Mouse (Mus musculus) 3134 (cell line): ENCODE results near the gene Foxl1.

Source experiments
- DNase-seq: peaks from one replicate; pipeline ENCODE4 v3.0.0-alpha.2; 2011; ENCODE audit warnings: low spot score; ENCODE audit not compliant: insufficient read length; ENCODE audit errors: extremely low read depth

The Foxl1 gene

DNA sequence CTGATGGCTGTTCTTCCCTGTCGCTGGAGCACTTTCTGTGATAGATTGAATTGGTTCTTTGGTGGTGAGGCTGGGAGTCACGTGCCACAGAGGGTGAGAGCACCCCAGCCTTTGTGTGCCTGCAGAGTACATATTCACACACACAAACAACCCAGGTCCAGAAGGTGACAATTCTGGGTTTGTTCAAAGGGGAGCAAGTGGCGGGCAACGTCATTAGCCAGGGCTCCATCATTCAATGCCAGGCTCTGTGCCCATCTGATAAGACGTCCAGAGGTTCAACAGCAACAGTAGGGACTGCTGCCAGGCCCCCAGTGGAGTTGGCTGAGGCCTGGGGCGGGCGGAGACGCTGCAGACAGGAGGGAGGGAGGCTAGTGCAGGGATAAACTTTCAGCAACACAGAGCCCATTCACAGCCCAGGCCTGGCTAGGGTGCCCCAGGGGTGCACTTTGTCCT is 36.3 kb downstream of the Foxl1 start:
- peak; percentile 69 for DNase-seq

DNA sequence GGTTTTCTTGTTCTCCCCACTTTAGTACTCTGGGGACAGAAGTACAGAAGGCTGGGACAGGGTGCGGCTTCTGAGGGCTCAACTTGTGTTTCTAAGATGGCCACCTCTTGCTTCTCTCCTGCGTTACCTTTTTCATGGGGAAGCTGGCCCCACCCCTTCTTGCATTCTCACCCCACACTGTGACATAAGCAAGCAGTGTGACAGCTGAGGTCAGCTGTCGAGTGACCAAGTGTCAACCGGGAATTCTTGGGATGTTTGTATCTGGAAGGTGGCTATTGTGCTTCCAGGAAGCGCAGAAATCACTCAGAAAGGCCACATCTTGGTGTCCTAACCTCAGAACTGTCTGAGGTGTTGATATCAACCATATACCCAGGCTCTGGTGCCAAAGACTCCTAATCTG is 40.3 kb downstream of the Foxl1 start:
- DNase-seq = no peak

GRCm38 (mm10) chr8:121170116-121170515 is 42.4 kb downstream of the Foxl1 start:
- DNase-seq = no peak

DNA sequence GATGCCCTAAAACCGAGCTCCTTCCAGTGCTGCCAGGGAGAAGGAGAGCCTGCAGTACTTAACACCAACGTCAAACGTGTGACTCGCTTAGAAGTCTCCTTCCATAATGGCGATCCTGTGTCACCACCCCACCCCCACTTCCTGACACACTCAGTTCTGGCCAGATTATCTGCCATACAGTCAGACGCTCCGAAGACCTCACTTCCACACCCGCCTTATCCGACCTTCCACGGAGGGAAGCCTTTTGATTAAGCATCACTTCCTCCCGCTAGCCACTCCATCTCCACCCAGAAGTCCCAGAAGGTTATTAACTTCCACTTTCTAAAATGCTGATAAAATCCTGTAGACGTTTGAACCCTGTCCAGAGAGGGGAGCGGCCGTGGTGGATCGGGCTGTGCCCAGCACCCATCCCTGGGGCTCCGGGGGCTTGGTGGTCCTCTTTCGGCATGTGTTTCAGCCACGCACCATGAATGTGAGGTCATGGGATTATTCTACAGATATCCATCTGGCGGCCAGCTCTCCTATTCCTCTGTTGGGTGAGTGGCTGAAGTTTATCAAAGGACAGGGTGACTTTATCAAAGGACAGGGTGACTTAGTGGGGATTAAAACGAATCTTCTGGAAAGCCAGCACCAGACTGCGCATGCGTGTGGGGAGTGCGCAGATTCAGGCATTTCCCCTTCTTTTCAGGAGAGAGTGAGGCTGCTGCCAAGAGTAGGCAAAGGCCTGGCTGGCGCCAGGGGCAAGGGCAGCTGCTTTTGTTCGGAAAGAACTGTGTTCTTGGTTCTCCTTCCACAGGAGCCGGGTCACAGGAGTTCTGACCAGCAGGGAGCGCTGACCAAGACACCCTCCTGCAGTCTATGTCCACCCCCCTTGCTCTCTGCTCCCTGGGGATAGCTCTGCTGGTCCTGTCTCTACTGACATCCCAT is 43.1 kb downstream of the Foxl1 start:
- no peak for DNase-seq

DNA sequence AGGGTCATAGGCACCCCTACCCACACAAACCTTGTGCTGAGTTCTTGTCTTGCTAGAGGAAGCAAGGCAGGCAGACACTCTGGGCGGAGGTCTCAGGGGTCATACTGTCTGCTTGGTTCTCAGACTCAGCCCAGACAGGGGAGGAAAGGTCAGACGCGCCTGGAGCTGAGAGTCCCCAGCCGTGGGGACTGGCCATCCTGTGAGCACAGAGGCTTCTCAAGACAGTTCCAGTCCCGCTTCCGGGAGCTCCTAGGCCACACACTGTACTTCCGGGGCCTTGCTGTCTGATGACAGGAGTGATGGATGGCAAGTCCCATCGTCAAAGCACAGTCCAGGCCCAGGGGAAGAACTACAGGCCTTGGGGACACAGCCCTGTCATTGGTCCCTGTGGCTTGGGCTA is 44.8 kb downstream of the Foxl1 start:
- DNase-seq = no peak

DNA sequence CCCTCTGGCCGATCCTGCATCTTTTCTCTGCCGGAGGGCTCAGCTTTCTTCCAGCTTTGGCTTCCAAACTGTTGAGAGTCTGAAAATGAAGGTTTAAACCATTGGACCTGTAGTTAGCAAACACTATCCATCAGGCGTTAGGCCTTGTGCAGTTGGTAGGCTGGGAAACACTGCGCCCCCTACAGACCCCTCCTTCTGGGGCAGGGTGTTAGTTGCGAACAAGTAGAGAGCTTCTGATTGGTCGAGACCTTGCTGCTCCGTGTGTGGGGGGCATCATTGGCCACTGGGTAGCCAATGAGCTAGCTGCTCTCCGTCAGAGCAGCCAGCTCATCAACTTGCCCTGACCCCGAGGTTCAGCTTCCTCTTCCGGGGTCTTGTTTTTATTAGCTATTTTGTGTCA is 46.4 kb downstream of the Foxl1 start:
- DNase-seq = no peak

DNA sequence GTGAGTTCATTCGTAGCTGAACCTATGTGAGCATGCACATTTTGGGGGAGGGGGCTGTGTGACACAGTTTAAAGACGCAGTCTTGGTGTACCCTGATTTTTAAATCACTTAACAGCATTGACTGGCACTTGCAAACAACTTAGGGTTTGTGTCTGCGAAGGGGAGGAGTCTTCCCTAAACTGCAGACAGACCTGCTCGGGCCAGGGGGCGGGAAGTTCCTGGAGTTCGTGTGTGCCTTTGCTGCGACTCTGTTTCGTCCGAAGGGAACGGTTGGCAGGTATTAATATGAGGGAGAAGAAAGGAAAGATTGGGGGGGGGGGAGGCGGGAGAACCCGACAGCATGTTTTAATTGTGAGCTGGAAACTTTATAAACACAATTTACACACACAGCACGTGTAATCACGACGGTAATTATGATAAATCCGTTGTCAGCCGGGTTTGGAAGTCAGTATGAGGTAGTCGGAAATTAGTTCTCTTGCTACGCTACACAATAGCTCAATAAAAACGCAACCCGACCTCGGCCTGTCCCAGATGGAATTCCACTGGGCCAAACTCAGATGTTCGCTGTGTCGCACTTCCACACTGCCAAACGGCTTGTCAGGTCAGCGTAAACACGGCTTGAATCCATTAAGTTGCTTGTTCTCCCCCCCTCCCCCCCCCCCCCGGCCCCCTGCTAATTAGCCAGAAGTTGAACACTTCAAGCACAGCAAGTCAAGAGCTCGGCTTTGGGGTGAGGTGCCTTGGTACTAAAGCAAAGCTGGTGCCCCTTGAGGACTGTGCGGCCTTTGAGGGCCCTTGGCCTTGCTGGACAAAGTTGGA is 47.2 kb downstream of the Foxl1 start:
- DNase-seq = no peak

DNA sequence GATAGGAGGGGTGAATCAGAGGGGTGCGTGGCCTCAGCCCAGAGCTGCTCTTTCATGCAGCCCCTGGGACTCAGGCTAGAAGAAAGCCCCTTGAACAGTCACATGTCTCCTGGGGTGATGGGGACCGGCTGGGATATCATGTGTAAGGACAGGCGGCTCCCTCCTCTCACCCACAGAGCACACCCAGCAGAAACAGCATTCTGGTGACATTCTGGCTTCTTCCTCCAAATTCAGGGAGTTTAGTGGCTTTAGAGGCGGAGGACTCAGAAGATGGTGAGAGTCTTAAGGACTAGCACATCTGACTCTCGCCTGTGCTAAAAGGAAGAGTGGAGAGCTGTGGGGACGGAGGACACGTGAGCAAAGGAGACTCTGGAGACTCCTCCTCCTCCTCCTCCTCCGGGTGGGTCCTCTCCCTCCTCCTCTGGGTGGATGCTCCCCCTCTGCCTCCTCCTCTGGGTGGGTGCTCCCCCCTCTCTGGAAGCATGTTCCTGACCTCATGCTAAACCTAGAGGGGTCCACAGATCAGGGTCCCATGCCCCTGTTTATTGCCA is 47.9 kb downstream of the Foxl1 start:
- DNase-seq = no peak

DNA sequence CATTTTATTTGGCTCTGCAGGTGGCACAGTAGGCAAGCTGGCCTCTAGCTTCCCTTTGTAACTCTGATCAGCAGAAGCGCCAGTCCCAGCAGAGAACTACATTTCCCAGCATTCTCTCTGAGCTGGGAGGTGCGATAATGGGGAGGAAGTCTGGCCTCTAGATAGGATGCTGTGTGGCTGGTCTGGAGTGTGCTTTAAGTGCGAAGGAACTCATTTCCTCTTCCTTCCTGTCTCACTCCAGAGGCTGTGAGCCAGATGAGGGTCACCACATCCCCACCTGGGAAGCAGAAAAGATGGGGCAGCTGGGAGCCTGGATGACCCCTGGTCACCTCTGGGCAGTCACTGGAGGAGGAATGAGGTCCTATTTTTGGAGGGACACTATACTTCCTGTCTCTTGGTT is 48.6 kb downstream of the Foxl1 start:
- DNase-seq = no peak
